Mouse (Mus musculus) regulatory T cell (primary cell): ENCODE measurements around the gene Ubtf.

Source experiments
- in situ Hi-C: fragments of 300-600 bp; cut with MboI, MseI; formaldehyde crosslinking; loops from one replicate; pipeline ENCODE4 v1.15.1; 2025; ENCODE audit warnings: high pct_unique_total_duplicates

Gene Ubtf

GRCm38 (mm10) chr11:102268520-102269244 lies 50.9 kb downstream of the Ubtf start, which contains the start of gene Asb16:
Gene Asb16 (plus strand): TSS chr11:102268743.
- in situ Hi-C loops = no loop called here

DNA sequence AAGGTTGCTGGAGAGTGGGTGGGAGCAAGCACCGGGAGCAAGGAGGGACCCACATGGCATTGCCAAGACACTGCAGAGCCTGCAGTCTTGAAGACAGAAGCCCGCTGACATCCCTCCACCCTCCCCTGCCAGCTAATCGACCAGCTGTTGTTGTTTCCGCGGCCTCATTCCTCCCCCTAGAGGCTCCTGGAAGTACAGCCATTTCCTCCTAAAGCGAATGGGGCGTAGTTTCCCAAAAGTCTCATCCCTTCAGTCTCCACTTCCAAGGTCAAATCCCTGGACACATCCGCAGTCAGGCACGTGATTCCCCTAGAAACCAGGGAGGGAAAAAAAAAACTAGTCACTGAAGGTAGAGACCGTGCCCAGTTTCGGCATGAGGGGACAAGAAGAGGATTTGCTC lies 52.1 kb downstream of the Ubtf start:
- in situ Hi-C loops = no loop called here

GRCm38 (mm10) chr11:102266631-102267355 lies 52.7 kb downstream of the Ubtf start:
- in situ Hi-C loops = no loop called here

GRCm38 (mm10) chr11:102265816-102266215 lies 53.7 kb downstream of the Ubtf start:
- in situ Hi-C loops = no loop called here

- in situ Hi-C loops = no loop called here
Observed at GRCm38 (mm10) chr11:102263211-102263610, 56.3 kb downstream of the Ubtf start.

DNA sequence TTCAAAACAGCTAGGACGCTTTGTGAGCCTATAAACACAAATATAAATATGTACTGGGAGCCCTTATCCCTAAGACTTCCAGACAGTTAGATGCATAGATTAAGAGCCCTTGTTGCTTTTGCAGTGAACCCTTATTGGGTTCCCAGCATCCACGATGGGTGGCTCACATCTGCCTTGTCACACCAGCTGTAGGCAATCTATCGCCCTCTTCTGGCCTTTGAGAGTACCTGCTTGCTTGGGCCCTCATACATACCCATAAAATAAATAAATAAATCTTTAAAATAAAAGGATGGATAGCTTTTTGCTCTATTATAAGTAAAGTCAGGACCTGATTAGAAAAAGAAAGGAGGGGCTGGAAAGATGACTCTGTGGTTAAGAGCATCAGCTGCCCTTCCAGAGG lies 61.0 kb downstream of the Ubtf start:
- in situ Hi-C loops = no loop called here

- in situ Hi-C loops = no loop called here
Observed at GRCm38 (mm10) chr11:102258095-102258494, 61.4 kb downstream of the Ubtf start.

DNA sequence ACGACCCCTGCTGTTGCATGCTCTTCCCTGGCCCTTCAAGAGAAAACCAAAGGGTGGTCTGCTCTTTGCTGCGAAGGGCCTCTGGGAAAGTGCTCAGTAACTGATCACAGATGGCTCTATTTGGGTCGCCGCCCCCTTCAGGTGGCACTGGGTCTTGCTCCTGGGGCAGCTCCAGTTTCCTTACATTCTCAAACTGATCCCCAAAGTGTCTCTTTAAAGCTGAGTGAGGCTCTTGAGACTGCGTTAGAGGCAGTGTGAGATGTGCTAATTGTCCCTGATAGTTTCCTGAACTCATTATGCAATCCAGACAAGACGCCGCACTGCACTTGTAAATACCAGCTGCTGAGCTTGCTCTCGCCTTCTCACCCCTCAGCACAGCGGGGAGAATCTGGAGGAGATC lies 62.0 kb downstream of the Ubtf start:
- in situ Hi-C loops = no loop called here
